Mouse (Mus musculus) neural tube, embryonic 15.5 days (tissue): ENCODE measurements around the gene Zbtb9. TPM values are rescaled to one million over a fixed set of nuclear protein-coding genes. Genes with fewer than 3 reads are reported as not detected.

Experiments
- ATAC-seq: fragments of 200-750 bp; cut with Nextera tagmentation; 2 replicates; pipeline ENCODE4 v1.8.0; 2017; ENCODE audit warnings: mild to moderate bottlenecking, moderate TSS enrichment, moderate library complexity; ENCODE audit not compliant: low FRiP score
- H3K27ac ChIP-seq: fragments of 300-500 bp; sonication (generic); replicated peaks from 2 replicates; pipeline ENCODE4 v1.5.1; 2015; ENCODE audit warnings: mild to moderate bottlenecking, inconsistent platforms
- H3K27me3 ChIP-seq: fragments of 300-500 bp; sonication (generic); replicated peaks from 2 replicates; pipeline ENCODE4 v1.6.1; 2015; ENCODE audit warnings: inconsistent platforms
- H3K36me3 ChIP-seq: fragments of 300-500 bp; sonication (generic); 2 replicates; pipeline ENCODE4 v1.6.1; 2015; ENCODE audit warnings: inconsistent platforms
- H3K4me1 ChIP-seq: fragments of 300-500 bp; sonication (generic); 2 replicates; pipeline ENCODE4 v1.6.1; 2015; ENCODE audit warnings: inconsistent platforms
- H3K4me2 ChIP-seq: fragments of 300-500 bp; sonication (generic); 2 replicates; pipeline ENCODE4 v1.6.1; 2015; ENCODE audit warnings: inconsistent platforms, mild to moderate bottlenecking, moderate library complexity
- H3K4me3 ChIP-seq: fragments of 300-500 bp; sonication (generic); replicated peaks from 2 replicates; pipeline ENCODE4 v1.5.1; 2015; ENCODE audit warnings: mild to moderate bottlenecking, inconsistent platforms
- H3K9ac ChIP-seq: fragments of 300-500 bp; sonication (generic); replicated peaks from 2 replicates; pipeline ENCODE4 v1.6.1; 2015; ENCODE audit warnings: mild to moderate bottlenecking, inconsistent platforms
- H3K9me3 ChIP-seq: fragments of 300-500 bp; sonication (generic); replicated peaks from 2 replicates; pipeline ENCODE4 v1.6.1; 2016; ENCODE audit warnings: inconsistent platforms
- WGBS: fragments of 180-500 bp; shearing (Covaris S2); methylation state at CpG from one replicate; pipeline ENCODE4 v1.1.7; 2015; ENCODE audit warnings: mixed read lengths; 5-methylcytosine and 5-hydroxymethylcytosine counted together
- polyA plus RNA-seq: library from polyadenylated mRNA; unstranded; fragments of >200 nt; fragmentation: Nextera tagmentation; extraction: Ambion mirVana; gene quantifications from 2 replicates; pipeline ENCODE4 v1.2.1, GENCODE M21; 2015

The Zbtb9 gene
- polyA plus RNA-seq, 1 experiment from 2014 or later: 15.9 TPM

DNA sequence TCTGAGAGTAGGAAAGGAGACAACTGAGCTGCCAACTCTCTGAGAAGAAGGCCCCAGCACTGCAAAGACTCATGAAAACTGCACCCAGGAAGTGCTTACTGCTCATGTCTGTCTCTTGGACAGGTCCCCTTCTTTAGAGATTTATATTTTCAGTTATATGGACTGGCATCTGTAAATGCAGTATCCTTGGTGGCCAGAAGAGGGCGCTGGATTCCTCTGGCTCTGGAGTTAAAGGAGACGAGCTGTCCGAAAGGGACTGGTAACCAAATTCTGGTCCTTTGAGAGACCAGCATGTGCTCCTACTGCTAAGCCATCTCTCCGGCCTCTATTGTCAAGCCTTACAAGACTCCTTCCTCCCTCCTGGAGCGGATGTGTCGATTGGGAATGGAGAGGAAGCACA, 28.9 kb downstream of the Zbtb9 start:
- no peak overlapping the region for H3K4me2 ChIP-seq
- no peak for ATAC-seq
- WGBS: 51% methylated on average over 6 of the region's 6 CpGs
- no peaks in the 10 kb centered on the region for H3K9me3 ChIP-seq
- no peak overlapping the region for H3K27ac ChIP-seq
- H3K4me3 ChIP-seq: no peak overlapping the region
- peaks cover 12% of the 10 kb centered on the region for H3K4me1 ChIP-seq
- no peaks in the 10 kb centered on the region for H3K36me3 ChIP-seq
- H3K27me3 ChIP-seq: no peaks in the 10 kb centered on the region
- no peak overlapping the region for H3K9ac ChIP-seq

GRCm38 (mm10) chr17:27004431-27004830, 31.5 kb downstream of the Zbtb9 start:
- ATAC-seq: no peak
- no peak overlapping the region for H3K27ac ChIP-seq
- H3K36me3 ChIP-seq: no peaks in the 10 kb centered on the region
- no peaks in the 10 kb centered on the region for H3K27me3 ChIP-seq
- H3K9ac ChIP-seq: no peak overlapping the region
- 37% methylated on average over 9 of the region's 9 CpGs for WGBS
- no peak overlapping the region for H3K4me2 ChIP-seq
- H3K4me1 ChIP-seq: peaks cover 12% of the 10 kb centered on the region
- H3K4me3 ChIP-seq: no peak overlapping the region
- H3K9me3 ChIP-seq: no peaks in the 10 kb centered on the region

DNA sequence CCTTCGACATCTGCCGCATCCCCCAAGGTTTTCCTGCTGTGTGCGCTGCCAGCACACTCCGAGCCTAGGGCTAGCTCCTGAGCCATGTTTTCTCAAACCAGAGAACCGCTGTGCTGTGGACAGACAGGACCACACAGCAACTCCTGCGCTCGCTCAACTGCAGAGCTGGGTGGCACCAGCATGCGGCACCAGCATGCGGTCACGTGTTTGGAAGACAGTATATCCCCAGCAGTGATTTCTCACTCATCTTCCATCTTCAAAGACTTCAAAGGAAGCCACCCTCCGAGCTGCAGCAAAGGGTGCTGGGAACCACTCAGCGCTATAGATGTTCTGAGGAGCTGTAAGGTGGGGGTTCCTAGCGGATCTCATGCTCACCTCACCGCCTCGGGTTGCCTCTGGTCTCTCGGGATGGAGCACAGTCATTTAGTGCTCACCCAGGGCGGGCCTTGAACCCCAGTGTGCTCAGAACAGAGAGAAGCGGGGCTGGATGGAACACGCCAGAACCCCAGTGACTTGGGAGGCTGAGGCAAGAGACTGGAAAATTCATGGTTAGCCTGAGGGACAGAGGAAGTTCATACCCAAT, 32.0 kb downstream of the Zbtb9 start:
- Histone ChIP-seq H3K27ac (no peak overlapping the region), H3K9ac (no peak overlapping the region), H3K9me3 (no peaks in the 10 kb centered on the region), H3K4me1 (peaks cover 9% of the 10 kb centered on the region), H3K36me3 (no peaks in the 10 kb centered on the region), H3K4me3 (no peak overlapping the region), H3K4me2 (no peak overlapping the region), H3K27me3 (no peaks in the 10 kb centered on the region)
- ATAC-seq: no peak
- WGBS: 39% methylated on average over 19 of the region's 19 CpGs

DNA sequence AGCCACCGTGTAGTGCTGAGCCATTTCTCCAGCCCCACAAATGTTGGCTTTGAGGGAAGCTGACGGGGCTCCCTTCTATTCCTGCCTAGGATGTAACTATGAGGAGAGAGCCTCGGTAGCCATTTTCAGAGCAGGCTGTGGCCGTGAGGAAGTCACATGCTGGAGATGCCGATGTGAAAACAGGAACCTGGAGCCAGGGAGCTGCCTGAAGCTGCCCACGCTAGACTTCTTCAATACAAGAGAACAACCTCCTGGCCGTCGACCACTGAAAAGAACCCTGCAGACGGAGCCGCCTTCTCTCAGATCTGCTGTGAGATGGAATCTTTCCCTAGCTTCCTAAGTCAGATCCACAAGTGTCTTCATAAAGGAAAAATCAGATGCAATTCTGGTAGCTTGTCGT, 32.7 kb downstream of the Zbtb9 start:
- WGBS: 71% methylated on average over 11 of the region's 11 CpGs
- Histone ChIP-seq H3K36me3 (no peaks in the 10 kb centered on the region), H3K27me3 (no peaks in the 10 kb centered on the region), H3K9ac (no peak overlapping the region), H3K4me3 (no peak overlapping the region), H3K27ac (no peak overlapping the region; the same call in 1 of the 2 replicates), H3K4me2 (no peak overlapping the region), H3K9me3 (no peaks in the 10 kb centered on the region), H3K4me1 (0 out of 2 replicates have a peak, but pooled peaks cover 3% of the 10 kb centered on the region)
- no peak for ATAC-seq

DNA sequence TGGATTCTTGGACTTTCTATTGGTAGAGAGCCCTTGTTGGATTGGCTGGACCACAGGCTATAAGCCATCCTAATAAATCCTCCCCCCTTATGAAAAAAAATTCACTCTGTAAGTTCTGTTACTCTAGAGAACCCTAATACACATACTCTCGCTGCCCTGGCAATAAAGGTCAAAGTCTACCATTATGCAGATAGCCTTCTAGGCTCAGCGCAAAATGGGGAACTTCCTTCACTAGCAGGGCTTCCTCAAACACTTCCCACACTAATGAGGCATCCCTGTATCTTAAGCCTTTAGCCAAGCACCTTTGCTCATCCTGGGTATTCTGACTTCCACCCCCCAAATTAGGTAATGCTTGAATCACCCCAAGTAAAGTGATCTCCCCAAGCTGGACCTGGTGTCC, 35.3 kb downstream of the Zbtb9 start:
- H3K4me1 ChIP-seq: 0 out of 2 replicates have a peak, but pooled peaks cover 11% of the 10 kb centered on the region
- H3K4me3 ChIP-seq: no peak overlapping the region
- no peak overlapping the region for H3K27ac ChIP-seq
- no peaks in the 10 kb centered on the region for H3K27me3 ChIP-seq
- H3K9me3 ChIP-seq: no peaks in the 10 kb centered on the region
- no peak overlapping the region for H3K9ac ChIP-seq
- no peaks in the 10 kb centered on the region for H3K36me3 ChIP-seq
- H3K4me2 ChIP-seq: no peak overlapping the region
- no peak for ATAC-seq
- 78% methylated on average over 2 of the region's 2 CpGs for WGBS

DNA sequence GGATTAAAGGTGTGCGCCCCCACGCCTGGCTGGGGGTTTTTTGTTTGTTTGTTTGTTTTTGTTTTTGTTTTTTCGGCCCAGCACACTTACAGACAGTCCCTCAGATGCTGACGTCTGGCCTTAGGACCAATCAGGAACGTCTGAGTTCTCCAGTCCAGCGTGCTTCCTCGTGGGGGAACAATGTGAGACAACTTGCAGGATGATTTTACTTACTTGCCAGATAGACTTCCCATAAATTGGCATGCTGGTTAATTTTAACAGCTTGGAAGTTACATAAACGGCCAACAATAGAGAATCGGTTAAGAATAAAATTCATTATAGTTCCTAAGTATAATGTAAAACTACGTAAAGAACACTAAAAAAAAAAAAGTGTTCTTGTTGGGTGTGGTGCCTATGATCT, 38.2 kb downstream of the Zbtb9 start:
- Histone ChIP-seq H3K36me3 (no peaks in the 10 kb centered on the region), H3K27ac (no peak overlapping the region), H3K4me3 (no peak overlapping the region), H3K9ac (no peak overlapping the region), H3K9me3 (no peaks in the 10 kb centered on the region), H3K4me2 (no peak overlapping the region), H3K27me3 (no peaks in the 10 kb centered on the region), H3K4me1 (0 out of 2 replicates have a peak, but pooled peaks cover 11% of the 10 kb centered on the region)
- ATAC-seq: no peak
- 94% methylated on average over 10 of the region's 10 CpGs for WGBS

GRCm38 (mm10) chr17:27011998-27012672, 39.2 kb downstream of the Zbtb9 start:
- WGBS: 50% methylated on average over 14 of the region's 14 CpGs
- Histone ChIP-seq H3K4me1 (0 out of 2 replicates have a peak, but pooled peaks cover 11% of the 10 kb centered on the region), H3K36me3 (no peaks in the 10 kb centered on the region), H3K4me3 (no peak overlapping the region), H3K9ac (no peak overlapping the region), H3K9me3 (no peaks in the 10 kb centered on the region), H3K4me2 (no peak overlapping the region), H3K27me3 (no peaks in the 10 kb centered on the region), H3K27ac (no peak overlapping the region)
- ATAC-seq: no peak

DNA sequence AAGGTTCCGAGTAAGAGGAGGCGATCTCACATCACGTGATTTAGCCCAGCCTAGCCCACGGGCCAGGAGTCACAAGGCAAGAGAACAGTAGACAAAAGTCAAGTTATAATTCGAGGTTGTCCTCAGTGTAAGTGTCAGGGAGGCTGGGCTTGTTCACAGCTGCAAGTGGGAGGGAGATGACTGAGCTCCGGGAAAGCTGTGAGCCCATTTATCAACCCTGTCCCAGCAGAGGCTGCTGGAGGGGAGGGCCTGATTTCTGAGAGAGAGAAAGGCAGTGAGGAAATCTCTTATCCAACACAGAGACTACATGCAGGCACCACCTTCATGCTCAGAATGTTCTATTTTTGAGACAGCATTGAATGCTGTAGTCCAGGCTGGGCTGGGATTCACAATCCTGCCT, 39.9 kb downstream of the Zbtb9 start:
- no peaks in the 10 kb centered on the region for H3K9me3 ChIP-seq
- ATAC-seq: no peak
- no peak overlapping the region for H3K4me2 ChIP-seq
- no peak overlapping the region for H3K27ac ChIP-seq
- no peaks in the 10 kb centered on the region for H3K27me3 ChIP-seq
- H3K4me3 ChIP-seq: no peak overlapping the region
- no peak overlapping the region for H3K9ac ChIP-seq
- WGBS: 18% methylated on average over 6 of the region's 6 CpGs
- no peaks in the 10 kb centered on the region for H3K36me3 ChIP-seq
- H3K4me1 ChIP-seq: peaks cover 17% of the 10 kb centered on the region

GRCm38 (mm10) chr17:27017564-27018499, 44.9 kb downstream of the Zbtb9 start:
- Histone ChIP-seq H3K36me3 (peaks cover 32% of the 10 kb centered on the region), H3K9me3 (no peaks in the 10 kb centered on the region), H3K27ac (peak overlapping the region; percentile 72), H3K4me2 (peak overlapping the region; percentile 79), H3K9ac (peak overlapping the region; percentile 56), H3K4me3 (peak overlapping the region; percentile 50), H3K27me3 (no peaks in the 10 kb centered on the region), H3K4me1 (peaks cover 18% of the 10 kb centered on the region)
- 8% methylated on average over 34 of the region's 34 CpGs for WGBS
- peak; percentile 81 for ATAC-seq

- Histone ChIP-seq H3K4me3 (peak overlapping the region; percentile 50), H3K27me3 (no peaks in the 10 kb centered on the region), H3K36me3 (peaks cover 37% of the 10 kb centered on the region), H3K9me3 (no peaks in the 10 kb centered on the region), H3K9ac (peak overlapping the region; percentile 56), H3K4me2 (peak overlapping the region; percentile 79), H3K27ac (peak overlapping the region; percentile 72), H3K4me1 (peaks cover 15% of the 10 kb centered on the region)
- ATAC-seq: peak; percentile 14; the same call in 1 of the 2 replicates
- WGBS: 29% methylated on average over 12 of the region's 12 CpGs
Measured at GRCm38 (mm10) chr17:27018555-27019196, 45.7 kb downstream of the Zbtb9 start.

DNA sequence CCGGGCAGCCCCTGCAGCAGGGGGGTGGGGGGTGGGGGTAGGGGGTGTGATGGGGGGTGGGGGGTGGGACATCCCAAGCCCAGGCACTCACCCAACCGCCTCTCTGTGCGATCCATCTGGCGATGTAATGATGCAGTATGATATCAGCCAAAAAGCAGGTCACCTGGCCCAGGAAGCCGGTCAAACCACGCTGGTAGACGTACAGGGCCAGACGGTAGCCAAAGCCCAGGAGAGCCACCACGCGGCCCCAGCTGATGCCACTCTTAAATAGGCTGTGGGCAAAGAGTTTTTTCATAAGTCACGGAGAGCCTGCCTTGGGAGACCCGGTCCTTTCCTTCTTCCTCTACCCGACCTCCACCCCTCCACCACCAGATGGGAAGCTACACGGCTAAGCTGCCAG, 48.1 kb downstream of the Zbtb9 start:
- no peak overlapping the region for H3K4me3 ChIP-seq
- ATAC-seq: no peak
- 94% methylated on average over 14 of the region's 14 CpGs for WGBS
- H3K36me3 ChIP-seq: peaks cover 55% of the 10 kb centered on the region
- H3K4me2 ChIP-seq: no peak overlapping the region
- H3K4me1 ChIP-seq: peaks cover 15% of the 10 kb centered on the region
- H3K9me3 ChIP-seq: no peaks in the 10 kb centered on the region
- no peaks in the 10 kb centered on the region for H3K27me3 ChIP-seq
- H3K9ac ChIP-seq: no peak overlapping the region
- no peak overlapping the region for H3K27ac ChIP-seq
